29 mouse cellular contexts compared by ENCODE assay signal in the genomic region with DNA sequence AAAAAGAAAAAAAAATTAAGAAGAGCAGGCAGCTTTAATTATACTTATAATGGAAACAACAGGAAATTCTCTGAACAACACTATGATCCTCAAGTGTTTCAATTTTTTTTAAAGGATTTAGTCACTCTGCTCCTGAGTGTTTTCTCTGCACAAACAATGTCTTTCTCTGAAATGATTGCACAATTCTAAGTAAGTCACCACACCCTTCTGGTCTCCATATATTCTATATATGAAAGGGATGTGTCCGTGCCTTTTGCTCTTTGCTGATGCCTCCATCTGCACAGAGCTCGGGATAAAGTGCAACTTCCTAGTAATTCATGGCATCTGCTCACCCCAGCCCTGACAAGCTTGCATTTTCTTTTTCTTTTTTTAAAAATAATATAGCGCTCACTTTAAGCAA.
DNase-seq lines count a peak whose midpoint lies in the region; ATAC-seq and TF ChIP-seq lines count a peak whose summit lies in the region.
"Had no signal": no experiment of that assay in that cellular context is flagged by ENCODE, and none has a peak within 500 bp of the region (broad histone marks: within the 10 kb centered on the region; RNA-seq: fewer than 3 reads in every experiment).

No protein-coding gene starts in this region.

- TF ChIP-seq CTCF in bone marrow macrophage, adult 2 months (IDR thresholded peaks at IDR 0.05; ENCODE audit: low read depth, low read length): no peak

- H3K36me3 ChIP-seq in myocyte (ENCODE audit: control insufficient read depth, insufficient read depth): no peaks in the 10 kb centered on the region
- H3K36me3 ChIP-seq in intestine, embryonic 15.5 days: no peaks in the 10 kb centered on the region
- H3K36me3 ChIP-seq: embryonic facial prominence, embryonic 12.5 days; embryonic facial prominence, embryonic 15.5 days; heart, embryonic 12.5 days; heart, embryonic 15.5 days; hindbrain, embryonic 10.5 days; hindbrain, embryonic 13.5 days had no signal

- H3K27me3 ChIP-seq in myocyte (ENCODE audit: control insufficient read depth, insufficient read depth, insufficient read length): no peaks in the 10 kb centered on the region
- H3K27me3 ChIP-seq in intestine, embryonic 15.5 days (replicated peaks): no peaks in the 10 kb centered on the region
- H3K27me3 ChIP-seq: embryonic facial prominence, embryonic 12.5 days; embryonic facial prominence, embryonic 15.5 days; heart, embryonic 12.5 days; heart, embryonic 15.5 days; hindbrain, embryonic 13.5 days had no signal

- peak; percentile 7 for DNase-seq in 3T3-L1 (ENCODE audit: low read depth, low spot score)
- DNase-seq in 416B (ENCODE audit: low read depth): peak; percentile 22
- DNase-seq in right cerebral cortex, postnatal 10 days (ENCODE audit: low spot score in 2 of 2): no peak
- DNase-seq: adrenal gland, postnatal 10 days; adrenal gland, postnatal 36 days; B cell, adult 2 months; cerebellum, adult 11 months; cerebellum, adult 2 months; cerebellum, adult 9-11 months; cerebellum, postnatal 25 days; forebrain, postnatal 0 days; gastrocnemius, adult 2 months; gastrocnemius, postnatal 14 days; heart, adult 11 months; heart, postnatal 10 days; heart, postnatal 36 days had no signal

- H3K4me2 ChIP-seq in myocyte (ENCODE audit: low read depth): no peak overlapping the region
- no peak overlapping the region for H3K4me2 ChIP-seq in intestine, embryonic 15.5 days (replicated peaks)
- H3K4me2 ChIP-seq: embryonic facial prominence, embryonic 12.5 days; embryonic facial prominence, embryonic 15.5 days; heart, embryonic 12.5 days; heart, embryonic 15.5 days; hindbrain, embryonic 13.5 days had no signal

- H3K27ac ChIP-seq in bone marrow macrophage, adult 2 months (ENCODE audit: insufficient read depth, low read depth, low read length): peak overlapping the region; percentile 81
- H3K27ac ChIP-seq in intestine, embryonic 15.5 days: no peak overlapping the region
- H3K27ac ChIP-seq: embryonic facial prominence, embryonic 12.5 days; embryonic facial prominence, embryonic 15.5 days; gastrocnemius, adult 2 months; heart, embryonic 15.5 days; hindbrain, embryonic 10.5 days; hindbrain, embryonic 13.5 days had no signal

- WGBS in intestine, embryonic 15.5 days: 76% methylated on average over 3 of the region's 3 CpGs

- ATAC-seq in intestine, embryonic 15.5 days: no peak
- ATAC-seq: activated CD4-positive, CD25-positive, alpha-beta regulatory T cell, adult 4 months; CD4-positive, CD25-positive, alpha-beta regulatory T cell, adult 4 months; forebrain, embryonic 14.5 days; forebrain, postnatal 0 days; hindbrain, embryonic 16.5 days had no signal

- no peak overlapping the region for H3ac ChIP-seq in myocyte (ENCODE audit: control insufficient read depth, insufficient read length)

- no peaks in the 10 kb centered on the region for H3K79me2 ChIP-seq in myocyte (ENCODE audit: control insufficient read depth, insufficient read depth)

- H3K4me3 ChIP-seq in bone marrow macrophage, adult 2 months (ENCODE audit: insufficient read depth, low read length): no peak overlapping the region
- no peak overlapping the region for H3K4me3 ChIP-seq in myocyte
- no peak overlapping the region for H3K4me3 ChIP-seq in intestine, embryonic 15.5 days (replicated peaks)
- H3K4me3 ChIP-seq: embryonic facial prominence, embryonic 12.5 days; embryonic facial prominence, embryonic 15.5 days; gastrocnemius, adult 2 months; heart, embryonic 12.5 days; heart, embryonic 15.5 days; hindbrain, embryonic 10.5 days; hindbrain, embryonic 13.5 days had no signal

- H3K4me1 ChIP-seq in bone marrow macrophage, adult 2 months (ENCODE audit: control insufficient read depth, insufficient read depth, low read length): peaks cover 11% of the 10 kb centered on the region
- no peaks in the 10 kb centered on the region for H3K4me1 ChIP-seq in intestine, embryonic 15.5 days (replicated peaks)
- H3K4me1 ChIP-seq: embryonic facial prominence, embryonic 12.5 days; embryonic facial prominence, embryonic 15.5 days; heart, embryonic 12.5 days; heart, embryonic 15.5 days; hindbrain, embryonic 10.5 days; hindbrain, embryonic 13.5 days had no signal

- no peaks in the 10 kb centered on the region for H3K9me3 ChIP-seq in intestine, embryonic 15.5 days
- H3K9me3 ChIP-seq: embryonic facial prominence, embryonic 12.5 days; embryonic facial prominence, embryonic 15.5 days; heart, embryonic 12.5 days; heart, embryonic 15.5 days; hindbrain, embryonic 10.5 days; hindbrain, embryonic 13.5 days had no signal

- TF ChIP-seq POLR2A in bone marrow macrophage, adult 2 months (IDR thresholded peaks at IDR 0.05; ENCODE audit: borderline replicate concordance, low read depth, low read length): no peak
- TF ChIP-seq POLR2A in myocyte (IDR thresholded peaks at IDR 0.05; ENCODE audit: insufficient read length, low read depth): no peak

- no peak overlapping the region for H3K9ac ChIP-seq in intestine, embryonic 15.5 days
- H3K9ac ChIP-seq: embryonic facial prominence, embryonic 12.5 days; embryonic facial prominence, embryonic 15.5 days; forebrain, postnatal 0 days; heart, embryonic 12.5 days; heart, embryonic 15.5 days; hindbrain, embryonic 13.5 days had no signal

TF ChIP-seq in myocyte, 11 proteins besides CTCF, POLR2A, EP300 and RAD21:
- TF ChIP-seq POLR2AphosphoS2 (IDR thresholded peaks at IDR 0.05; ENCODE audit: insufficient read length, low read depth) (no peak), CEBPB (IDR thresholded peaks at IDR 0.05; ENCODE audit: insufficient read depth, poor library complexity, severe bottlenecking) (peak; percentile 66; the same call in 1 of the 2 replicates)
TF ChIP-seq in myocyte: peak in this region for 1.

Comparison
In these comparisons a context has a peak if more than half of its experiments do, and no peak if none do; other contexts are left out.
1. DNase-seq: peak in 3T3-L1 (single experiment) and 416B (single experiment); none in right cerebral cortex, postnatal 10 days (0 of 2).